Mouse (Mus musculus) heart, postnatal 0 days (tissue): ENCODE data around the gene Olfr1392.

Experiments
- CTCF ChIP-seq: IDR thresholded peaks from 2 replicates; pipeline ENCODE4 v1.5.1; 2016; ENCODE audit warnings: antibody characterized with exemption, control low read depth, low read depth
- EP300 ChIP-seq: IDR thresholded peaks from 2 replicates; pipeline ENCODE4 v1.6.1; 2016; ENCODE audit warnings: antibody characterized with exemption, low read depth

DNA sequence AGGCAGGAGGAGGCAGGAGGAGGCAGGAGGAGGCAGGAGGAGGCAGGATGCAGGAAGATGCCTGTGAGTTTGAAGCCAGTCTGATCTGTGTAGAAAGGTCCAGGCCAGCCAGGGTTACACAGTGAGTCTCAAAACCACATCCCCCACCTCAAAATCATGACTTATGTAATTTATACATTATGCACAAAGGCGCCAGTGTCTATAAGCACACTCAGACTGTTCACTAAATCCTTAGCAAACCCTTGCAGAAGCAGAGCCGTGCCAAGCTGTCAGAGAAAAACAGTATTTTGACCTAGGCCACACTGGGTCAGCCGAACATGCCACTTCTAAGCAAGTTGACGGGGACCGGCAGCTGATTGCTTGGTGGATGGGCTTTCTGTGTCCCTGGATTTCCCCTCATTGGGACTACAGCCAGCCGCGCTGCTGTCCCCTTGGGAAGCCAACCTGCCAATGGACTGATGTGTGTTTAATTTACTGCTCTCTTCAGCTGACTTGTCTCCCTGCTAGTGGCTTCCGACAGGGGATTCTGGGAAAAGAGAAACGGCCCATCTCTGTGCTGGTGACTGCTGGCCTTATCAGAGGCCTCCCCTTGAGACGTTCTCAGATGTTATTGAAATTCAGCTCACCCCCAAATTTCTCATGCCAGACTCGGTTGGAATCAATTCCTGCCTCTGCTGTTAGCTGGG lies 11.1 kb upstream of the Olfr1392 start:
- TF ChIP-seq EP300, result no peak
- no peak for TF ChIP-seq CTCF
